Mouse (Mus musculus) mesoderm, embryonic 11.5 days (tissue): ENCODE data around the gene Arid2.
"Not testable (repeated sequence)": the region's sequence is repeated elsewhere in the genome, so short reads cannot be mapped to it uniquely, and the experiment has no call there.

ENCODE experiments used
- DNase-seq: peaks from one replicate; pipeline ENCODE4 v3.0.0-alpha.2; 2012; ENCODE audit warnings: low read depth, low spot score

Arid2 gene

GRCm38 (mm10) chr15:96418161-96418560 is 130.8 kb downstream of the Arid2 start:
- no peak for DNase-seq

GRCm38 (mm10) chr15:96419920-96420319 is 132.6 kb downstream of the Arid2 start:
- DNase-seq: no peak

GRCm38 (mm10) chr15:96434202-96434601 is 146.9 kb downstream of the Arid2 start:
- DNase-seq: no peak

- not testable (repeated sequence) for DNase-seq
Measured at GRCm38 (mm10) chr15:96441480-96441879, 154.2 kb downstream of the Arid2 start.

GRCm38 (mm10) chr15:96446785-96447184 is 159.5 kb downstream of the Arid2 start:
- no peak for DNase-seq

- no peak for DNase-seq
Measured at GRCm38 (mm10) chr15:96448656-96449299, 161.5 kb downstream of the Arid2 start.

- DNase-seq: no peak
Measured at GRCm38 (mm10) chr15:96453346-96453745, 166.0 kb downstream of the Arid2 start.
